Mouse (Mus musculus) hindlimb bud, embryonic 11.5 days (tissue): Measurements from ENCODE around the gene Uchl1.

ENCODE experiments used
- DNase-seq: peaks from one replicate; pipeline ENCODE4 v3.0.0-alpha.2; 2012; ENCODE audit warnings: low read depth, low spot score; ENCODE audit errors: extremely low spot score

The Uchl1 gene

GRCm38 (mm10) chr5:66703317-66704004, 27.6 kb downstream of the Uchl1 start:
- DNase-seq, result no peak

- no peak for DNase-seq
These were observed 32.0 kb downstream of the Uchl1 start for GRCm38 (mm10) chr5:66707859-66708258.

- DNase-seq, result no peak
These were observed 34.6 kb downstream of the Uchl1 start for GRCm38 (mm10) chr5:66710445-66711019.

- DNase-seq, result no peak
These were observed 36.9 kb downstream of the Uchl1 start for GRCm38 (mm10) chr5:66712801-66713200.

- DNase-seq, result no peak
These were observed 39.6 kb downstream of the Uchl1 start for GRCm38 (mm10) chr5:66715498-66715931.

GRCm38 (mm10) chr5:66717931-66718330, 42.0 kb downstream of the Uchl1 start:
- DNase-seq, result no peak

DNA sequence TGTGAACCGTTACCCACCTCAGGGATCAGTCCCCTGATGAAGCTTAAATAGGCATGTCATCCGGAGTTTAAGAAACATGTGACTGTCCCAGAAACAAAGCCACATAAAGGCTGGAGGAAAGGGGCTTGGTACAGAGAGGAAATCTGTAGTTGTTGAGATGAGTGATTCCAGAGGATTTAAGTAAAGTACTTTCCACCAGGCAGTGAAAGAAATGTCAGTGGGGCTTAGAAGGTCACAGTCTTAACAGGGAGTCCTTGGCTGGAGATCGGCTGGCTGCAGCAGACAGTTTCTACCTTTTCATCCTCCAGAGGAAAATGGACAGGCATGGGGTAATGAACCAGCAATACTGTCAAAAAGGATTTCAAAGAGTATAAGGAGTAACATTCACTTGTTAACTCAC, 42.5 kb downstream of the Uchl1 start:
- DNase-seq, result no peak

- no peak for DNase-seq
These were observed 43.0 kb downstream of the Uchl1 start for GRCm38 (mm10) chr5:66718880-66719279.

- no peak for DNase-seq
These were observed 45.0 kb downstream of the Uchl1 start for GRCm38 (mm10) chr5:66720921-66721320.

DNA sequence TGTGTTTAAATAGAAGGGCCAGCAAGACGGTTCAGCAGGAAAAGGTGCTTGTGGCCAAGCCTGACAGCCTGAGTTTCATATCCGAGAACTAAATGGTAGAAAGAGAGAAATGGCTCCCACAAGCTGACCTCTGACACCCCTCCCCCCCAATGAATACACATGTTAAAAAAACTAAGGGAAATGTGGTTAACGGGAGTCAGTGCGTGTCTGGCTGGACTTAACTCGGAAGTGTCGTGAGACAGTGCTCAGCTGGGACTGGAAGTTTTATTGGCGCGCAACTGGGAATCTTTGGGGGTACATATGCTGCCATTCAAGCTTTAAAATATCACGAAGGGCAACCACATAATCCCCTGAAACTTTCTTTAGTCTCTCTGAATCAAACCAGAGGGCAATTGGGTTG, 46.7 kb downstream of the Uchl1 start:
- no peak for DNase-seq

- no peak for DNase-seq
These were observed 47.1 kb downstream of the Uchl1 start for GRCm38 (mm10) chr5:66723037-66723436.

DNA sequence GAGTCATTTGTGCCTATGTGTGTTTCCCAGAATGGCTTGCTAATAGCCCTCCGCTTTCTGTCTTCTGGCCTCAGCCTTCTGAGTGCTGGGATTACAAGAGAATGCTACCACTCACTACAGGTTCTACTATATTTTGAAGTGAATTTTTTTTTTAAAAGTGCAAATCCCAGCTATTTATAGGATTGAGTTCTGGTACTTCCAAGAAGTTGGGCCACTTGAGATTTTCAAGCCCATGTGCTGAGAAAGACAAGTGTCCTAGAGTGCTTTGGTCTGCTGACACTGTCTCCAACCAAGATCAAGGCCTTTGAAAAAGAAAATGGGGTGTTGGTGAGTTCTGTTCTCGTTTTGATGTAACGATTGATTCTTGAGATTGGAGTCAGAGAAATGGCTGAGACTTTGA, 47.7 kb downstream of the Uchl1 start:
- no peak for DNase-seq

GRCm38 (mm10) chr5:66729306-66729705, 53.4 kb downstream of the Uchl1 start:
- DNase-seq, result no peak

GRCm38 (mm10) chr5:66730621-66731301, 54.9 kb downstream of the Uchl1 start:
- DNase-seq, result peak; percentile 52

- no peak for DNase-seq
These were observed 55.4 kb downstream of the Uchl1 start for GRCm38 (mm10) chr5:66731302-66731697.

- DNase-seq, result no peak
These were observed 57.7 kb downstream of the Uchl1 start for GRCm38 (mm10) chr5:66733556-66733955.
